Comparison of ENCODE assay signal across 11 mouse cellular contexts in the genomic region with DNA sequence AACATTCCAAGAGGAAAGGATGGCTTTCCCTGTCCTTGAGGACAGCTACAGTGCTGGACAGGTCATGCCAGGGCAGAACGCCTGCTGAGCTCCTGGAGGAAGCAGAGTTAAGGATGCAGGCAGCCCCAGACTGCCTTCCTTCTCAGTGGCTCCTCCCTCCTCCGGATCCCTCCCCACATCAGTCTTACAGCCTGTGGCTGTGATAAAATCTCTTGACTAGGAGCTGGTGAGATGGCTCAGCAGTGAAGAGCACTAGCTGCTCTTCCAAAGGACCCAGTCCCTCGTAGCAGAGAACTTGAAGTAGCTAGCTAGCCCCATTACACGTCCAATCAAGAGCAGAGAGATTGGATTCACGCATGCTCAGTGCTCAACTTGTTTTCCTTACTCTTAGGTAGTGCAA. TPM values are rescaled to one million over a fixed set of nuclear protein-coding genes. Genes with fewer than 3 reads are reported as not detected.
DNase-seq lines count a peak whose midpoint lies in the region; ATAC-seq and TF ChIP-seq lines count a peak whose summit lies in the region.
"Had no signal": no experiment of that assay in that cellular context is flagged by ENCODE, and none has a peak within 500 bp of the region (broad histone marks: within the 10 kb centered on the region; RNA-seq: fewer than 3 reads in every experiment).

No protein-coding gene starts in this region.

- TF ChIP-seq POLR2A in lung, adult 2 months (IDR thresholded peaks at IDR 0.05; ENCODE audit: borderline replicate concordance, extremely low read depth, low read depth, low read length): no peak

- WGBS in lung, adult 2 months: 40% methylated on average over 5 of the region's 5 CpGs
- WGBS in hindbrain, embryonic 16.5 days: 69% methylated on average over 5 of the region's 5 CpGs

- H3K4me2 ChIP-seq in hindbrain, embryonic 16.5 days (ENCODE audit: low read length): no peak overlapping the region
- H3K4me2 ChIP-seq: heart, embryonic 13.5 days; intestine, embryonic 15.5 days; lung, embryonic 14.5 days had no signal

- H3K4me3 ChIP-seq in lung, adult 2 months (replicated peaks; ENCODE audit: extremely low read depth, low read depth, low read length): no peak overlapping the region
- H3K4me3 ChIP-seq in hindbrain, embryonic 16.5 days (ENCODE audit: low read length): no peak overlapping the region
- H3K4me3 ChIP-seq: heart, embryonic 13.5 days; intestine, embryonic 15.5 days; myocyte had no signal

- H3K36me3 ChIP-seq in hindbrain, embryonic 16.5 days (ENCODE audit: control insufficient read depth, insufficient read depth, low read length): no peaks in the 10 kb centered on the region
- H3K36me3 ChIP-seq: intestine, embryonic 15.5 days had no signal

- DNase-seq in lung, postnatal 10 days: peak; percentile 43
- no peak for DNase-seq in lung, adult 2 months
- DNase-seq in T-cell, adult 2 months (ENCODE audit: low spot score): peak; percentile 65
- DNase-seq in thymus, postnatal 0 days (ENCODE audit: low spot score): peak; percentile 52
- no peak for DNase-seq in retina, embryonic 14.5 days (ENCODE audit: low spot score)
- DNase-seq: lung, embryonic 14.5 days had no signal

- H3K4me1 ChIP-seq in lung, adult 2 months (ENCODE audit: control insufficient read depth, insufficient read depth, low read length): no peaks in the 10 kb centered on the region
- peaks cover 17% of the 10 kb centered on the region for H3K4me1 ChIP-seq in hindbrain, embryonic 16.5 days (ENCODE audit: control insufficient read depth, insufficient read depth, low read depth, low read length)

- H3K9me3 ChIP-seq in hindbrain, embryonic 16.5 days (ENCODE audit: control insufficient read depth, low read length): no peaks in the 10 kb centered on the region
- H3K9me3 ChIP-seq: heart, embryonic 13.5 days; intestine, embryonic 15.5 days had no signal

- H3K9ac ChIP-seq in hindbrain, embryonic 16.5 days (ENCODE audit: low read depth, low read length): no peak overlapping the region
- H3K9ac ChIP-seq: heart, embryonic 13.5 days; intestine, embryonic 15.5 days; lung, embryonic 14.5 days had no signal

- peak; percentile 58 for ATAC-seq in inflammation-experienced regulatory T-cells, adult 6 months
- no peak for ATAC-seq in hindbrain, embryonic 16.5 days
- ATAC-seq: intestine, embryonic 15.5 days had no signal

- no peak overlapping the region for H3K27ac ChIP-seq in hindbrain, embryonic 16.5 days (ENCODE audit: low read depth, low read length)
- H3K27ac ChIP-seq: heart, embryonic 13.5 days; intestine, embryonic 15.5 days had no signal

- no peaks in the 10 kb centered on the region for H3K27me3 ChIP-seq in hindbrain, embryonic 16.5 days (replicated peaks; ENCODE audit: control insufficient read depth, insufficient read depth, low read length)
- H3K27me3 ChIP-seq: heart, embryonic 13.5 days; intestine, embryonic 15.5 days had no signal

- TF ChIP-seq CTCF in lung, adult 2 months (IDR thresholded peaks at IDR 0.05; ENCODE audit: insufficient read depth, low read length): no peak

RNA-seq across cellular contexts. Expression of a gene that starts 15.6 kb away (rescaled TPM):
- 6.4 and 8.1 TPM in 2 replicates for polyA plus RNA-seq in lung, adult 2 months (2012; rRNA removed)
- polyA plus RNA-seq in inflammation-experienced regulatory T-cells, adult 6 months (2017; shearing (Covaris generic)): 1 to 10 TPM; 2.8 to 5.2 (median 4.6) TPM
- polyA plus RNA-seq in thymus, postnatal 0 days (2015; fragmentation: Nextera tagmentation; extraction: Ambion mirVana): 22.9 and 25.1 TPM in 2 replicates
- polyA plus RNA-seq in hindbrain, embryonic 16.5 days (2015; fragmentation: Nextera tagmentation; extraction: Ambion mirVana): 12.3 and 13.1 TPM in 2 replicates

Comparison
In these comparisons a context has a peak if more than half of its experiments do, and no peak if none do; other contexts are left out.
1. DNase-seq: peak in lung, postnatal 10 days (single experiment), T-cell, adult 2 months (single experiment) and thymus, postnatal 0 days (single experiment); none in lung, adult 2 months (single experiment) and retina, embryonic 14.5 days (single experiment).